Mouse (Mus musculus) urinary bladder, postnatal 14 days (tissue): ENCODE results near the gene Otx2.

Experiments used
- DNase-seq: peaks from one replicate; pipeline ENCODE4 v3.0.0; 2021; ENCODE audit warnings: low spot score

Otx2 gene

DNA sequence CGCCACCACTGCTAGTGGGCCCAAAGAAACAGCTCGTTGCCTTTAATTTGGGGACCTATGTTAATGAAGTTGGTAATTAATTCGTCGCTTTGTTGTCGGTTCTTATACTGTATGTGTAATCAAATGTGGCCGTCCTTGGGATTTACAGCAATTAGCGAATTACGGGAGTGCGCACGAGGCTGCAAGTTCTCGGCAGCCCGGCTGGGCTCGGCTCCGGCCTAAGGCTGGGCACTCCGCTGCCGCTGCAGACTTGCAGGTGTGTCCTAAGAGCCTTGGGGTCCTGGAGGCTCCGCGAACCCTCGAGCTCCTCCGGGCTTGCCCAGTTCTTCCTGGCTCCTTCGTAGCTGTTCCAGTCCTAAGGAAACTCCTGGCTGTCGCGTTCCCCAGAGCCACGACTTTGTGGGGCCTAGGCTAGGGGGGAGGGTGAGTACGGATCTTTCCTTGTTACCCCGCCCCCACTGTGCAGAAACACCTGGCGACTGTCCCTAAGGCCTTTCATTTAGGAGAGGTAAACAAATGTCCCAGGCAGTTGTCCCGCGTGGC lies 4.8 kb downstream of the Otx2 start:
- no peak for DNase-seq

DNA sequence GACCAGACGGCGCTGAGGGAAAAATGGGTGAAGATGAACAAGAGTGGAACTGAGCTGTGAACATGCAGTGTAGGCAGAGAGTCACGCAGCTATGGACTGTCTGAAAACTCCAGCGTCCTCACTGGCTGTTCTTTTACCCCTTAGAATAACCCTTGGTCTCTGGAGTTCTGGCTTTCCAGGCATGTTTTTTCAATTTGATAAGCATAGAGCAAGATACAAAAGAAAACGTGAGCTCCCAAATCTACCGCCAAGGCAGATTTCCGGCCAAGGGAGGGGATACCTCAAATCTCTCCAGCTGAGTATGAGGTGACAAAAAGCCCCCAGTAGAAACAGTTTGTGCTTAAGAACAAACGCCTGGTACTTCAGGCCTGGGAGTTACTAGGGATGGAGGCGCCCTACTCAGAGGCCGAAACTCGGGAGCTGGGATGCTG lies 5.6 kb downstream of the Otx2 start:
- DNase-seq, result no peak

DNA sequence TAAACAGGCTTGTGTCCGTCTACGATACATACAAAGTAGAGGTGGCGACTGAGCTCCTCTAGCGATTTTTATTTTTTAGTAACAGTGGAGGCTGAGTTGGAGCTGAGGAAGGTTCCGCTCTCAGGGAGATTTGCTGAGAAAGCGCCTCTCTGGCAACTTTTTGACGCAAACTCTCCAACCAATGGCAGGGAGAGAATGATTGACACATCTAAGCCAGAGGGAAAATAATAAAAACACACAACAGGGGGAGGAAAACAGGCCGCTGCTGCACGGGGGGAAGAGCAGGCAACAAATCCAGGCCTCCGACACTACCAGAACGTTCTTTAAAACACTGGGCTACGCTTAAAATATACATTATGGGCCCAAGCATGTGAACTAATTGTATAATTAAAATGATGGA lies 6.2 kb downstream of the Otx2 start:
- no peak for DNase-seq

DNA sequence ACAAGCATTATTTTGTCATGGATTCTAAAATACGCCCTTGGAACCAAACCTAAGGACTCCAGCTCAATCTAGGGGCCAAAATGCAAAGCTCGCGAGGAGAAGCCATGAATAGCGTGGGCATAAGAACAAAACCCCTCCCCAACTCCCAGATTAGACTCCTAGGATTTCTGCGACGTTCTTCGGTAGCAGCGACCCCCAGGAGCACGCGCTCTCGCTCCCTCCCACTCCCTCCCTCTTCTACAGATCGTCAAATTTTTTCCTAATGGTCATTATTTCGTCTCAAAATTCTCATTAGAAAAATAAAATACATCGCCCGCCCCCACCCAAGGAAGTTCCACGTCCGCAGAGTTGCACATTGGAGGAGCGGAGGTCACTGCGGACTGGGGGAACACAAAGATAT lies 6.8 kb downstream of the Otx2 start:
- no peak for DNase-seq

DNA sequence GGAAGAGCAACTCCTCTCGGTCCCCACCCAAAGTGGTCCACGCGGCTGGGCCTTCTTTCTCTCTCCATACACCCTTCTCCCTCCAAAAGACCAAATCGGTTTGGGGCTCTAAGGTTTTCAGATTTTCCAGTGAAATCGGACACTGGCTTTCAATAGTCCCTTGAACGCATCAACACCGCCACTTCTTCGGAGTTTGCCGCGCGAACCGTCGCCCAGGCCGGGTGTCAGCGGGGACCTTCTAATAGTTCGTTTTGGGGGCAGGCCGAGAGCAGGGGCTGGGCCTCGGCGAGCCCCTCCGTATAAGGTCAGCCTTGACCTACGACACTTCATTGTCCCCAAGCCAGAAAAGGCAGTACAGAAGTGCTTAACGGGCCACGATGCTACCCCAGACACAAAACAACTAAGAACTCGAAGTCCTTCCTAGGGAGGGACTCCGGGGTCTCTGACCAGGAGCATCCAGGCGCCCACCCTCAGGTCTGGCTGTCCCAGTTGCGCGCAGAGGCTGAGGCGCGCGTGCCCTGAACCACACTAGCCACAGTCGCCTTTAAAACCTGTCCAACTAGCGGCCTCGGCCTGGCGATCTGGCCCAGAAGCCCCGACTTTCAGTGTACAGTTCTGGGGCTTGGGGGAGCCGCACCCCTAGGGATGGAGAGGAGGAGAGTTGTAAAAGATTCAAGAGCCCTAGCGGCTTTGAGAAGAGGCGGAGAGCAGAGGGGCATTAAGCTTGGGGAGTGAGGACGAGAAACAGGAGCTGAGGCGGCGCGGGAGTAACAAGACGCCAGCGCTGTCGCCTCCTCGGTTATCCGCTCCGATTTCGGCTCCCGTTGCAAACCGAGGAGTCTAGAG lies 7.6 kb downstream of the Otx2 start:
- DNase-seq, result no peak

DNA sequence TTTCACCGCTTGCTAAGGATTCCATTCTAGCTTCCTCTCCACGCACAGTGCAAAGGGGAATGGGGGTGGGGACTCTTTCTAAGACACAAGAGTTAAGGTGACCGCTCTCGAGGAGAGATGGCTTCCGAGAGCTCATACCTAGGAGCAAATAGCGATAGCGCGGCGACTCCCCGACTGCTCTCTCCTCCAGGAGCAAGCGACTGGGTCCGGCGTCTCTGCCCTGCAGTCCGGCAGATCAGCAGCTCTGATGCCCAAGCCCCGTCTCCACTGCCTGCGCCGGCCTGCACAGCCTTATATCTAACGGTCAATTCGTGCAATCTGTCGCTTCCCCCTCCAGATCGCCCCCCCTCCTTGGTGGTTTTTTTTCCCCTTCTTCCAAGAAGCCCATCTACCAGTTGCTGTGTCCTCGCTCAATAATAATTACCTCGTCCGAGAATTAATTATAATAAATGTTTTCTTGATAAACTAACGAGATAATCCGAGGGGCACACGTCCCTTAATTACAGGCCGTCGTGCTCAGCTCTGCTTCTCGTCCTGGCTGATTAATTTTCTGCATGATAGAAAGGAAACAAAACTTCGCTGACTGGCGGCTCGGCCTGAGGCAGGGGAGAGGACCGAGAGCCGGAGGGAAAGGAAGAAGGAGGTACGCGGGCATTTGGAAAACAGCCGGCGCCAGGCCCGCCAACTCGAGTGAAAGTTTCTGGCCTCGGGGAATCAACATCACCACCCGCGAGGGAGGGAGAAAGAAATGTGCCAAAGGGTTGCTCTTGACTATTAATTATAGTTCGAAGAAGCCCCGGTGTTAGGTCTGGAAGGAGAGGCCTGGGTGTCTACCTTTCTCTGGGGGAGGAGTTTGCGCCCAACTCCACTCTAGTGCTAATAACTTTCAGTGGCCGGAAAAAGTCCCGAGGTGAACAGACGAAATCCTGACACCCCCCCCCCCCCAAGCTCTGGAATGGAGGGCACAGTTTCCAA lies 8.5 kb downstream of the Otx2 start:
- DNase-seq, result no peak

DNA sequence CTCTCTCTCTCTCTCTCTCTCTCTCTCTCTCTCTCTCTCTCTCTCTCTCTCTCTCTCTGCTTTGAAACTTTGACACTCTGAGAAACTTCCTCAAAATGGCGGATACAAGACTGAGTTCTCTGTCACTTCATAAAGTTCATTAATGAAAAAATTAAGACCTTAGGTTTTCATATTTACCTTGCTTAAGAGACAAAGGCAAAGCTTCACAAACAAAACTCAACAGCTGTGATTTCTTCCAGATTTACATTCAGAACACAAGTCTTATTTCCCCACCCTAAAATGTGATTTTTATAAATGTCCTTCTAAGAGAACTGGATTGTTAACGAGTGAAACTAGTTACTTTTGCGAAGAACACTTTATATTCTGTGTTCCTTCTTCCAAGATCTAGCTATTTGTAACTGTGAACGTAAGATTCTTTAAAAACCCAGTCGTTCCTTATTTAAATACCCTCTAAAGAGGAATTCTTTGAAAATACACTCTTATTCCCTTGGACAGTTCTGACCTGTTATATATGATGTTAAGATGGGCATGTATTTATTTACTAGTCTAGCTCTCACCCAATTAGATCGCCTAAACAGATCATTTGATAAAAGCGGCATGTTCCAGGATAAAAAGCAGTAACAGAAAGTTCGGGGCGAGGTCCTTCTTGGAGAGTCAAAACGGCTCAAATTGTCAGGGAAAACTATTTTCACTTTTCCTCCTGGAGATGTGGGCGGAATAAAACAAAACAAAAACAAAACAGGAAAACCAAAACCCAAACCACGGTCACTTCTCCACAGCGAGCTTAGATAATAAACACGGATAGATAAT lies 9.4 kb downstream of the Otx2 start:
- DNase-seq, result no peak

DNA sequence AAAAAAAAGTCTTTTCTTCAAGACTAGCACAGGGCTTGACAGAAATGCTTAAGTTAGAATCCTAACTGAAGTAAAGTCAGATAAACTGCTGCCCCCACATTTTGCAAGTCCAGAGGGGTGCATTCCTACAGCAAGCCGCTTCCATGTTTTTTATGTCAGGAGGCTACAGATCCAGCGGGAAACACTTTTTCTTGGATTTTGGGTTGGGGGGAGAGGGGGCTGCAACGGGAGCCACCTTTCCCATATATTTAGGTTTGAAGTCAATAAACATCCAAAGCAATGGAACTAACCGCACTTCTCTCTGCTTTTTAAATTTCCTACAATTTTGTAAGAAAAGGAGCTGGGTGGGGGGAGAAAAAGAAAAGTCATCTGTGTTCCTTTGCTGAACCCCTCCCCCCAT lies 10.1 kb downstream of the Otx2 start:
- no peak for DNase-seq

DNA sequence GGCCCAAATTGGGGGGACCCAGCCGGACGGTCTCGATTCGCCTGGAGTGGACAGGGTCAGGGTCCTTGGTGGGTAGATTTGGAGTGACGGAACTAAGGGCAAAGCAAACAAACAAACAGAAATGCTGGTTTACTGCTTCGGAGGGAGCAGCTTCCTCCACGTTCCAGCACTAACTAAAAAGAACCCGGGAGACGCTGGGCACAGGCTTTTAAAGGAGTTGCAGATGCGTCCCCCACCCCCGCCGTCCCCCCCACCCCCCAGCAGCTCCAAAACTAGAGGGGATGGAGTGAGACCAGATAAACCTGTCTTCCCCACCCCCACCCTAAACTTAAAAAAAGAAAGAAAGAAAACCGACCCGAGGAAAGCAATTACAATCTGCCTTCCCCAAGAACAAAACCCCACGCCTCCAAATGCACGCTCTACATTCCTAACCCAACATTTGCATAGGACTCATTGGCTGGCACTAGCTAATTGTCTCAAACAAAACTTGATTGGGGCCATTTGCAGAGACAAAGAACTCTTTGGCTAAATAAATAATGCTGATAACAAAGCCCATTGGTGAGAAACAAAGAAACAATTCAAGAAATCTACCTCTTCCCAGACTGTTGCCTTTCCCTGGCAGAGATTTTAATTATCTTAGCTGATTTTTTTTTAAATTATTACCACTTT lies 10.9 kb downstream of the Otx2 start:
- DNase-seq, result no peak

DNA sequence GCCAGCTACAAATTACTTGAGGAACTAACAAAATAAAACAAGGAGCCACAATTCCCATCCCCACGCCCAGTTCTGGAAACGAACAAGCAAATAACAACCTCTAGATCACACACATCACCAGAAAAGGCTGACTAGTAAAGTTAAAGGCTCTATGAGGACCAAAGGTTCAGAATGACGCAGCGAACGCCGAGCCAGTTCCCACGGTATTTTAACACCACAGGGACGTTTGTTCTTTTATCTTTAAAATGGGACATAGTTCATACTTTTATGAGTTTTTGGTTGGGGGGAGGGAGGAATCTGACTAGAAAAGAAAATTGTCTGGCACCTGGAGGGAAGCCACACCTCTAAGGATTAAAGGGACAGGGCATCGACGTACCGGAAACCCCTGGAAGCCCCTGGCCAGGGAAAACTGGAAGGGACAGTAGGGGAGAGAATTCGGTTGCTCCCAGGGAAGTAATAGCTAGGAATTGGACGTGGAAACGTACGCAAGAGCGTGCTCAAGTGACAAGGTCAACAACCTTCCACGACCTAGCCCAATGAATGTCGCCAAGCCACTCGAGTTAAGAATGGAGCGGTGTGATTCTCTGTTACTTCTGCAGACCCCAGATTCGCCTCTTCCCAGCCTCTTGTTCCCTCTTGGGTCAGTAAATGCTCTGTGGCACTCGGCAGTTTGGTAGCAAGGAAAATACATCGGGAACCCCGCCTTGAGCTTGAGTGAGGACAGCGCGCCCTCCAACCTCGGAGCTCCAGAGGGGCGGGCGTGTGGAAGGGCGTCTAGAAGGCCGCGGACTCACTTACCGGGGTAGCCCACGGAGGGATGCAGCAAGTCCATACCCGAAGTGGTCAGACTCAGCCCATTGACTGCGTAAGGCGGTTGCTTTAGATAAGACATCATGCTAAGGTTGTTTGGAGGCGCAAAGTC lies 11.7 kb downstream of the Otx2 start:
- no peak for DNase-seq

DNA sequence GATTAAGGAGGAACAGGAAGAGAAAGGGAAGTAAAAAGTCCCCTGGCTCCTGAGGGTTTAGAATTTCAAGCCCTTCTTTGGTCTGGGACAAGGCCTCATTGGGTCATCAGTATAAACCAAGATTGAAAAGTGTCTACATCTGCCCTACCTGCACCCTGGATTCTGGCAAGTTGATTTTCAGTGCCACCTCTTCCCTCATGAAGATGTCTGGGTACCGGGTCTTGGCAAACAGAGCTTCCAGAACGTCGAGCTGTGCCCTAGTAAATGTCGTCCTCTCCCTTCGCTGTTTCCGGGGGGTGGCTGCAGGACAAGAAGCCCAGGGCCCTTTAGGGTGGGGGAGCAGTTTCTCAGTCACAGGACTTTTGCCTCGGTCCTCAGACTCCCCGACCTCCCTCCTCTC lies 12.5 kb downstream of the Otx2 start:
- DNase-seq, result no peak

DNA sequence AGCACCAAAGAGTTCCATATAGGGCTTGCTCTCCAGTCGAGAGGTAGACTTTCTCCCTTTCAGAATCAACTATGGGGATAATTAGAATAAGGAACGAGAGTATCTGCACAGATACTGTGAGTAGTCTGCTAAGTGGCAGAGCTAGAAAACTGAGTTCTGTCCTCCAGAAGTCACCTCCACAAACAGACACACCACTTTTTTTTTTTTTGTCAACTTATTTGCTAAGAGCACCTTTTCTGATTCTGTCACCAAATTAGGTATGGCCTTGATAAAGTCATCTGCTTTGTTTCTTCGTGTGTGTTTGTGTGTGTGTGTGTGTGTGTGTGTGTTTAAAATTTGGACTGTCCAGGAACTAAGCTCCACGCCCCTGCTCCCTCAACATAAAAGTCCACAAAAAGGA lies 13.0 kb downstream of the Otx2 start:
- DNase-seq, result no peak

DNA sequence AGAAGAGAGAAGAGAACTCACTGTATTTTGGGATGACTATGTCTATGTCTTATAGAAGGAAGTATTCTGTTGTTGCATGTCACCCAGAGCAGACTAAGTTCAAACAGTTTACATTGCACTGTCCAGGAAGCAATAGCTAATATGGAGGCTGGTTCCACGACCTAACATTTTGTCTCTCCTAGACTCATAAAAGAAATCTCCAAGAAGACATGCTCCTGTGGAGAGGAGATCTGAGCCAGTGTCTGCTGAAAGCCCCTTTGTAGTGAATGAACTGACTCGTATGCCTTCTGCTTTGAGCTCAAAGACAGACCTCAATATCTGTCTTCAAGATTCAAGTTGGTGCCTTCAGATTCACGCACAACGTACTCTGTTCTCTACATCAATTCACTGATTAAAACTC lies 14.0 kb downstream of the Otx2 start:
- DNase-seq, result no peak

DNA sequence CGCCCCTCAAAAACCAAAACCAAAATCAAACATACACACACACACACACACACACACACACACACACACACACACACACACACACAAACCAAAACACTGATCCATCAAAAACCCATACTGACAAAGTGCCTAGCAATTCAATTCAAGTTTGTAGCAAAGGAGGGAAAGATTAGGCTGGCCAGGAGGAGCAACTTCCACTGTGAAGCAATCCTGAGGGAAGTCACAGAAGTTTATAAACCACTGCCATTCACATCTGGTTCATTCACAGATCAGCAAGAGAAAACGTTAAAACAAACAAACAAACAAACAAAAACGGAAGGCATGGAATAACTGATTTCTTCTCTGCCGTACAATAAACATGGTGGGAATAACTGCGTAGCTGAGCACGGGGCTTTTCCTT lies 16.4 kb downstream of the Otx2 start:
- no peak for DNase-seq

DNA sequence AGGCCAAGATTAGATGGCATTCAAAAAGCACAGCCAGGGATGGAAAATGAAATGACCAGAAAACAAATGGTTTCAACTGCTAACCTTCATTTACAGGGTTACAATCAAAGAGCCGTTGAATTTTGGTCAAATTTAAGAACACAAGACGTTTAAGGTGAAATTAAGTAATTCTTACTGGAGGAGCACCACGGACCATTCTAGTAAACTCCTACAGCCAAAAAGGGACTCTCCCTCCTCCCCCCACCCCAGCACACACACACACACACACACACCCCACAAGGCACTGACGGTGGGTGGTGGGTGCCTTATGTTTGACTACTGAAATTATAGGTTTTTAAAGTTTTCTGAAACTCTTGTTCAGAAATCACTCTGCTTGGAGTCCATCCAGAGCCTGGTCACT lies 16.9 kb downstream of the Otx2 start:
- no peak for DNase-seq

DNA sequence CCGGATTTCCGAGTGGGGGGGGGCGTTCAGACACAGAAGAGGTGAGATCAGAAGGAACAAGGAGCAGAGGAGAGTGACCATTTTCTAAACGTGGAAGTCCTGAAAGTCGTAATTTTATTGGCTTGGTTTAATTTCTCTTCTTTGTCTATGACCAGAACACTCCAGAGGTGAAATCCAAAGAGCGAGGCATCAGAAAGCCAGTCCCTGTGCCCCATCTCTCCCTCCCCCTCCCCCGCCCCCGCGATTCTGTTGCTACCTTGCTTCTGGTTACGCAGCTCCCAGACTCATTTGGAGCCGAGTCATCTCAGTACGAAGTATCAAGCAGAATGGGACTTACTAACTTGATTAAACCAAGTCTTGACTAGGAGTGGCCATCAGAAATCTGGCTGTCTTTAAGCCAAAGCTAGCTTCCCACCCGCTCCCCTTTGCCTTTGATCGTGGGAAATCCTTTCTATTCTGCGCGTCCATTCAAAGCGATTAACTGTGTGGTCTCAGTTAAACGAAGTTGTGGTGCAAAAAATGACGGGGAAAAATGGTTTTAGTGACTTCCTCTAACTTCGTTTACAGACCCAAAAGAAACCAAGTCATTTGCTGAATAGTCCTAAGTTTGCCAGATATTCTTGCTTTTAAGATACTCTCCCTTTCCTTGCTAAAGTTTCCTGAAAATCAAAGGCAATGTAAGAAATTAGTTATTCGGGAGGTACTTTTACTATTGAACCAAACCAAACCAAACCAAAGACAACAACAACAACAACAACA lies 17.6 kb downstream of the Otx2 start:
- DNase-seq, result no peak

DNA sequence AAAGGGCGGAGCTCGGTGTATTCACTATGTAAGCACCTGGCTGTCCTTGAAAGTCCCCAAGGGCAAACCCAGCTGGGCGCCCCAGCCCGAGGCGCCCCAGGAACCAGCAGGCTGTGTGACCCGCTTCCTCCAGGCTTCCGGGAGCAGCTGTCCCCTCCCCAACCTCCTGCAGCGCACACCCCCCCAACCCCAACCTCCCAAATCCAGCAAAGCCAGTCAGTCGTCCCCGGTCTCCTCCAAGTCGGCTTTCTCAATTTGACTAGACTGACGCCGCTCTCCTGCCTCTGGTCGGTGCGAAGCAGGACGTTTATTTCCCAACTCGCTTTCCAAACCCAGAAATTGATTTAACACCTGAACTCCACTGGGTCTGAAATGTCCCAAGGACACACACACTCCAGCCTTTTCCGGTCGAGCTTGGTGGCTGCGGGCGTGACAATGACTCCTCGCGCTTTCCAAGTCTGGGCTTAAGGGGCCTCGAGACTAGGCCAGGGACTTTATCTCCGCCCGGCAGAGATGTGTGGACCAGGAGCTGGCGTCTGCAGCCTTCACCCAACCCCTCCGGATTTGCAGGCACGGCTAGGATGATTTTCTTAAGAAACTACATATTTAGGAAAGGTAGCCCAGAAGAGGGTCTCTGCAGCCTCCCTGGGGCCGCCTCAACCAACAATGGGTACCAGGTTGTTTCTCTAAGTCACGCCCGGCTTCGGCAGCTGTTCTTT lies 18.4 kb downstream of the Otx2 start:
- no peak for DNase-seq

DNA sequence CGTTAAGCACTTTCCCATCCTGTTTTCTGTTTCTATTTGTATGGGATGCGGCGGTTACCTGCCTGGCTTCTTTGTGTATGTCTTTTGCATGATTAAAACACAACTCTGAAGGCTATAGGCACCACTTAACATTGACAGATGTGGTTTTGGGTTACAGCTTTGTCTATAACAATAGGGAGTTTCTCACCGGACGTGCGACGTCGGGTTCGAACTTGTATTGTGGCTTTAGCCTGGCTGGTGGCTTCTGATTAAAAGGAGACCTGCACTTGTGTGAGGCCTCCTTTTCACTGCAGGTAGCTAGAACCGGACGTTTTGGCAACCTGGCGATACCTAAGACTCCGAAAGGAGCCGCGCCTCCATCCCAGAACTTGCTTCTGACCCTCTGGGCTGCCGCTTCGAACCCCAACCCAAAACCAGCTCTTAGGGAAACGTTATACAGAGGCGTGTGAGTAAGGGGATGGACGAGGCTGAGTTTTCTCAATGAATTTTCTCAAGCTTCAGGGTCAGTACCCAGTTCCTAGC lies 19.0 kb downstream of the Otx2 start:
- DNase-seq, result no peak
